Mouse (Mus musculus) kidney, embryonic 16.5 days (tissue): ENCODE results near the gene Med7. TPM values are rescaled to one million over a fixed set of nuclear protein-coding genes. Genes with fewer than 3 reads are reported as not detected.

Experiments used
- ATAC-seq: fragments of 200-750 bp; cut with Nextera tagmentation; 2 replicates; pipeline ENCODE4 v1.8.0; 2017; ENCODE audit warnings: moderate TSS enrichment; ENCODE audit not compliant: low FRiP score, low TSS enrichment
- H3K27ac ChIP-seq: fragments of 300-500 bp; sonication (generic); 2 replicates; pipeline ENCODE4 v1.5.1; 2014; ENCODE audit warnings: low read length
- H3K27me3 ChIP-seq: fragments of 300-500 bp; sonication (generic); 2 replicates; pipeline ENCODE4 v1.6.1; 2014; ENCODE audit warnings: low read length, control low read depth, mixed read lengths; ENCODE audit not compliant: insufficient read depth
- H3K36me3 ChIP-seq: fragments of 300-500 bp; sonication (generic); 2 replicates; pipeline ENCODE4 v1.6.1; 2014; ENCODE audit warnings: low read length, control low read depth, mixed read lengths; ENCODE audit not compliant: insufficient read depth
- H3K4me1 ChIP-seq: fragments of 300-500 bp; sonication (generic); 2 replicates; pipeline ENCODE4 v1.6.1; 2014; ENCODE audit warnings: low read length, control low read depth, mixed read lengths; ENCODE audit not compliant: insufficient read depth
- H3K4me2 ChIP-seq: fragments of 300-500 bp; sonication (generic); replicated peaks from 2 replicates; pipeline ENCODE4 v1.6.1; 2014; ENCODE audit warnings: low read depth, low read length
- H3K4me3 ChIP-seq: fragments of 300-500 bp; sonication (generic); 2 replicates; pipeline ENCODE4 v1.5.1; 2014; ENCODE audit warnings: mild to moderate bottlenecking, low read length
- H3K9ac ChIP-seq: fragments of 300-500 bp; sonication (generic); replicated peaks from 2 replicates; pipeline ENCODE4 v1.6.1; 2014; ENCODE audit warnings: low read length
- H3K9me3 ChIP-seq: fragments of 300-500 bp; sonication (generic); 2 replicates; pipeline ENCODE4 v1.6.1; 2016; ENCODE audit warnings: low read length, control low read depth
- WGBS: fragments of 180-500 bp; shearing (Covaris S2); extraction: QIAGEN DNeasy Blood & Tissue Kit; methylation state at CpG from one replicate; pipeline ENCODE4 v1.1.7; 2014; 5-methylcytosine and 5-hydroxymethylcytosine counted together
- polyA plus RNA-seq: library from polyadenylated mRNA; unstranded; fragments of >200 nt; fragmentation: Nextera tagmentation; extraction: Ambion mirVana; gene quantifications from 2 replicates; pipeline ENCODE4 v1.2.1, GENCODE M21; 2015

Med7 gene
- polyA plus RNA-seq, 1 experiment from 2014 or later = 76.7 TPM

DNA sequence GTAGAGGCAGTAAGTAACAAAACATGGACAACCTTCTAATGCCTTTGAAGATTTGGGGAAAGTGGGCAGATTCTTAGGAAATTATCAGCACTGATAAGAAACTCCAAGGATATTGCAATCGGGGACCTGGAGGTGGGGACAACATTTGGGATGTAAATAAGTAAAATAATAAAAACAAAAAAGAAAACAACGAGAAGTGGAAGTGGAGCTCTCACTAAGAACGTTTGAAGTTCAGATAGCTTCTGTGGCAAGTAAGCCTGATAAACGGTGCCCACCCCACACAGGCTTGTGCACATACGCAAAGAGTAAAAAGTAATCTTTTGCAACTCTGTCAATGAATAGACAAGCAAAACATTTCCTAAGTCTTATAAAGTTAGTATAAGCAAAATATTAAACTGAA, 7.3 kb downstream of the Med7 start:
- no peaks in the 10 kb centered on the region for H3K4me1 ChIP-seq
- WGBS = 89% methylated on average over 5 of the region's 5 CpGs
- no peak overlapping the region for H3K4me2 ChIP-seq
- H3K27ac ChIP-seq = no peak overlapping the region
- H3K9me3 ChIP-seq = no peaks in the 10 kb centered on the region
- no peaks in the 10 kb centered on the region for H3K27me3 ChIP-seq
- H3K4me3 ChIP-seq = no peak overlapping the region
- peaks cover 17% of the 10 kb centered on the region for H3K36me3 ChIP-seq
- no peak overlapping the region for H3K9ac ChIP-seq
- no peak for ATAC-seq

DNA sequence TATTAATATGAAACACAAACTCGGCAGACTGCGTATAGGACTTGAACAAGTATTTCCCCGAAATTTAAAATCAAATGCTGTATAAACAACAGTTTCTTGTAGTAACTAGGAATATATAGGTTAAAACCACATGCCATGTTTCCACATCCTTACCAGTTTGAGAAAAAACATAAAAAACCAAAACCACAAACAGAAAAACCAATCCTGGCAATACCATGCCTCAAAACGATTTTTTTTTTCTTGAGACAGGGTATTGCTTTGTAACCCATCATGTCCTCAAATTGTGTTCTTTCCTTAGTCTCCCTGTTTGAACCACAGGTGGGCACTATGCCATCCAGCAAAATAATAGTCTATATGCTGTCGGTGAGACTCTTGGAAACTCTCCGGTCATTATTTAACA, 9.4 kb downstream of the Med7 start:
- 0 out of 2 replicates have a peak, but pooled peaks cover 7% of the 10 kb centered on the region for H3K36me3 ChIP-seq
- 93% methylated on average over 6 of the region's 6 CpGs for WGBS
- no peaks in the 10 kb centered on the region for H3K9me3 ChIP-seq
- H3K4me2 ChIP-seq = no peak overlapping the region
- no peak overlapping the region for H3K4me3 ChIP-seq
- H3K27ac ChIP-seq = no peak overlapping the region
- ATAC-seq = no peak
- no peaks in the 10 kb centered on the region for H3K27me3 ChIP-seq
- no peaks in the 10 kb centered on the region for H3K4me1 ChIP-seq
- H3K9ac ChIP-seq = no peak overlapping the region

DNA sequence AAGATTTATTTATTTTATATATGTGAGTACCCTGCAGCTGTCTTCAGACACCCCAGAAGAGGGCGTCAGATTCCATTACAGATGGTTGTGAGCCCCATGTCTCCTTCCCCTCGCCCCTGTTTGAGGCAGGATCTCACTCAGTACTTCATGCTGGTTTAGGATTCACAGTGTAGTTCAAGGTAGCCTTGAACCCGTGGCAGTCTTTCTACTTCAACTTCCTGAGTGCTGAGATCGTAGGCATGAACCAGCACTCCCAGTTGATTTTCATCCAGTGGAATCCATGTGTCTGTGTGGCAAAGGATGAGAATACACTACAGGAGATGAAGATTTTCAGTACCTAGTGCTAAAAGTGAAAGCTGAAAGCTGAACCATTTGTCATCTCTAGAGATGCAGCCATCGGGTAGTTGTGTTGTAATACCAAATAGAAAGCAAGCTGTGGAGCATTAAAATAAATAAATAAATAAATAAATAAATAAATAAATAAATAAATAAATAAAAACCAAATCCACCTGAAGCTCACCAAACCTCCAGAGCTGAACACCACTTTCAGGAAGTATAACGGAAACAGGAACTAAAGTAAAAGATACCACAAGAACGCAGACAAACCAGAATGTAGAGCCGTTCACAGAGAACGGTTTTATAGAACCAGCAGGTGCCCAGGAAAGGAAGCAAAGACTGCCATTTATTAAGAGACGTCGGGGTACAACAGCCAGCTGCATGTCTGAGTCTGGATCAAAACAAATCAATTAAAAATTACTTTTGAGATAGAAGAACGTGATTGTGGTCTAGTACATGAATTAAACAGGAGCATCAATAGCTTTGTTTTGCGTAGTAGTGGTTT, 11.1 kb downstream of the Med7 start:
- H3K36me3 ChIP-seq = 0 out of 2 replicates have a peak, but pooled peaks cover 7% of the 10 kb centered on the region
- no peak overlapping the region for H3K4me3 ChIP-seq
- no peaks in the 10 kb centered on the region for H3K4me1 ChIP-seq
- H3K4me2 ChIP-seq = no peak overlapping the region
- H3K9me3 ChIP-seq = no peaks in the 10 kb centered on the region
- H3K9ac ChIP-seq = no peak overlapping the region
- H3K27ac ChIP-seq = no peak overlapping the region
- H3K27me3 ChIP-seq = no peaks in the 10 kb centered on the region
- 77% methylated on average over 13 of the region's 13 CpGs for WGBS
- no peak for ATAC-seq

DNA sequence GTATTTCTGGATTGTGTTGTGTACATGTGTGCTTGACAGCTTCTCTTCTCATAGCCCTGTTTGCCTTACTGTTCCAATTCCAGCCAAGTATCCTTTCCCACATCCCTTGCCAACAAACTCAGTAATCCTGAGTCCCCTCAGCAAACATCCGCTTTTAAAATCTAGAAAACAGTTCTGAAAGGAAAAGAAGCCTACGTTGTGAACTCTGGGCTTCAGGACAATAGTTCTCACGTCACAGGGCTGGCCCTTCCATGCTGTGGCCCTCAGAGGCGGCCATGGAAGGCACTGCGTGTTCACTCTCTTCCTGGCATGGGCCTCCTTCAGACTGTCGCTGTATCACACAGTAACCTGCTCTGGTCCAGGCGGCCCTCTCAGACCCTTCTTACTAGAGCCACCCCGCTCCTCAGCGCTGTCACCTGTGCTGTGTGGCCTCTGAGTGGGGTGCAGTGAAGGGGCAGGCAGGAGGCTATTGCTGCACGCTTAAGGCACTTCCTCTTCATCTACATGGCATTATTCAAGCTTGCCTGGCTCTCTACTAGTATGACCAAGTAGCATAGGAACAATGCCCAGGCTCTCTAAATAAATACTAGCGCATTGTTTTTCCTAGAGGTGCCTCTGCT, 12.8 kb downstream of the Med7 start:
- no peak overlapping the region for H3K4me3 ChIP-seq
- no peak for ATAC-seq
- H3K9me3 ChIP-seq = no peaks in the 10 kb centered on the region
- no peaks in the 10 kb centered on the region for H3K36me3 ChIP-seq
- WGBS = 79% methylated on average over 11 of the region's 11 CpGs
- H3K9ac ChIP-seq = no peak overlapping the region
- H3K27me3 ChIP-seq = no peaks in the 10 kb centered on the region
- H3K4me2 ChIP-seq = no peak overlapping the region
- H3K4me1 ChIP-seq = no peaks in the 10 kb centered on the region
- H3K27ac ChIP-seq = no peak overlapping the region

DNA sequence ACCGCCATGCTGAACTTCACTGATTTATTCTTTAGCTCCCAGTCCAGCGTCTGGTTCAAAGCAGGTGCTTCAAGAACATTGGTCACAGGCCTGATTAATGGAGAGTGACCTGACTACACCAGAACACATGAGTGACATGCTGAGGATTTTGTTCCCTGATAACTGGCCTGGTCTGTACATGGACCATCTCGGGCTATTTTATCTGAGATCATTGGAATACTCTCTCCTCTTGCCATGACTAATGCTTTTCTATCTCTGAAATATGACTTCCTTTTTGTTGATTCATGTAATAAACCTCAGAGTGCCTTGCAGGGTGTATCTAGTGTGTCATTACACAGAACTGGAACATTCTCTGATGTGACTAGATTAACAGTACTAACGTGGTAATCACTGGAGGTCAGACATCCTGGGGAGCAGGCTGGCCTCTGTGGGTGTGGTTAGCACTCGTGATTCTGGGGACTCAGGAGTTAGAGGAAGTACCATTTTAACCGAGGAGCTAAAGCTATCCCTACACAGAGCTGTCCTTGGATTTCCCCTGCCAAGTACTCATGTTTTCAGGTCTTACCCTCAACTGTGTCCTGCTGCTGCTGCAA, 17.8 kb downstream of the Med7 start, which contains the start of gene Havcr2:
TSS of gene Havcr2 (plus strand) at position 483 of the 593 bp plus-strand sequence.
- H3K9ac ChIP-seq = no peak within 1 kb of the TSS
- no peaks in the 10 kb centered on the region for H3K9me3 ChIP-seq
- H3K4me2 ChIP-seq = no peak within 1 kb of the TSS
- WGBS = 69% methylated on average over 6 of the region's 6 CpGs
- H3K27me3 ChIP-seq = no peaks in the 10 kb centered on the region
- no peak for ATAC-seq
- H3K4me3 ChIP-seq = no peak within 1 kb of the TSS
- H3K4me1 ChIP-seq = no peaks in the 10 kb centered on the region
- no peaks in the 10 kb centered on the region for H3K36me3 ChIP-seq
- no peak within 1 kb of the TSS for H3K27ac ChIP-seq

DNA sequence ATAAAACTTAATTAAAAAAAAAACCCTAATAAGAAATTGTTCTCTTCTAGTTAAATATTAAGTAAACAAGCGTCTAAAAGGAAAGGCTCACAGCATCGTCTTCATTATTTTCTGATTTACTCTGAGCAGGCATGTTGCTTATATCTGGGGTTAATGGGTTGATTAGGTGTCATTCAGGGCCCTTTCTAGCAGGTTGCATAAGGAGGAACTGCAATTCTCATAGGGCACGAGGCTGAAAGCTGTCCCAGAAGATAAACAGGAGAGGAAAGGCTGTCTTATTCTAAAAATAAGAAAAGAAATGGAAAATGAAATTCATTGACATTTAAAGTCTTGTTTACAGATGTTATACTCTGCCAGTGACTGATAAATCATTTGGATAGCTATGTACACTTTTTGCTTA, 23.2 kb downstream of the Med7 start:
- no peaks in the 10 kb centered on the region for H3K4me1 ChIP-seq
- no peak overlapping the region for H3K9ac ChIP-seq
- no peaks in the 10 kb centered on the region for H3K9me3 ChIP-seq
- H3K4me3 ChIP-seq = no peak overlapping the region
- H3K36me3 ChIP-seq = no peaks in the 10 kb centered on the region
- H3K27me3 ChIP-seq = no peaks in the 10 kb centered on the region
- H3K27ac ChIP-seq = no peak overlapping the region
- 68% methylated on average over 3 of the region's 3 CpGs for WGBS
- no peak overlapping the region for H3K4me2 ChIP-seq
- ATAC-seq = no peak

DNA sequence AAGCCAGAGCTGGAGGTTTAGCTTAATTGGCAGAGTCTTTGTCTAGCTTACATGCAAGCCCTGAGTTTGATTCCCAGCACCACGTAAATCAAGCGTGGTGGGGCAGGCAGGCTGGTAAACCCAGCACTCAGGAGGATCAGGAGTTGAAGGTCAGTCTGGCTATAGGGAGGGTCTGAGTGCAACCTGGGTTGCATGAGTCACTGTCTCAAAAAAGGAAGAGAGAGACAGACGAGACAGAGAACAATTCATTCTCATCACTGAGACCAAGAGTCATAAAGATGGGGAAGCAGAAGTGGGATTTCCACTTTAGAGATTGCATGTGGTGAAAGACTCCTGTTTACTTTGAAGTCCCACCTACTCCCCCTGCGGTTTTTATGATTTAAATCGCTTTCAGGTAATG, 24.6 kb downstream of the Med7 start:
- no peak overlapping the region for H3K27ac ChIP-seq
- H3K9ac ChIP-seq = no peak overlapping the region
- no peaks in the 10 kb centered on the region for H3K9me3 ChIP-seq
- 70% methylated on average over 5 of the region's 5 CpGs for WGBS
- no peak overlapping the region for H3K4me2 ChIP-seq
- H3K27me3 ChIP-seq = no peaks in the 10 kb centered on the region
- H3K4me1 ChIP-seq = no peaks in the 10 kb centered on the region
- no peaks in the 10 kb centered on the region for H3K36me3 ChIP-seq
- no peak overlapping the region for H3K4me3 ChIP-seq
- no peak for ATAC-seq

DNA sequence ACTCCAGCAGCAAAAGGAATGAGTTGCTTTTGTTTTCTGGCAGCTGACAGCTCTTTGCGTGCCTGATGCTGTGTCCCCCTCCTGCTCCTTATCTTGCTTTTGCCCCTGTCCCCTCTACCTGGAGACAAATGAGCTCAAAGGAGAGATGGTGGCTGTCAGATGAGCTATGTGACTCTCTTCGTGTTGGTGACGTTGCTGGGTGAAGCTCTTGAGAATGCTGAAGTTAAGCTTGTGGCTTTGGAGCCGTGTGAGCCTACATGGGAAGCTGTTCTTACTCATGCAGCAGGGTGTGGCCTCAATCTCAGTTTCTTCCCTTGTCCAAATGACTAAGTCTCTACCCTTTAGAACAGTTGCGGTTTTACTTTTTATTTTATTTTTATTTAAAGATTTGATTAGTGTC, 25.2 kb downstream of the Med7 start:
- no peak overlapping the region for H3K4me2 ChIP-seq
- no peaks in the 10 kb centered on the region for H3K36me3 ChIP-seq
- ATAC-seq = no peak
- 60% methylated on average over 5 of the region's 5 CpGs for WGBS
- H3K9me3 ChIP-seq = no peaks in the 10 kb centered on the region
- no peaks in the 10 kb centered on the region for H3K4me1 ChIP-seq
- no peak overlapping the region for H3K27ac ChIP-seq
- no peak overlapping the region for H3K4me3 ChIP-seq
- no peaks in the 10 kb centered on the region for H3K27me3 ChIP-seq
- H3K9ac ChIP-seq = no peak overlapping the region

DNA sequence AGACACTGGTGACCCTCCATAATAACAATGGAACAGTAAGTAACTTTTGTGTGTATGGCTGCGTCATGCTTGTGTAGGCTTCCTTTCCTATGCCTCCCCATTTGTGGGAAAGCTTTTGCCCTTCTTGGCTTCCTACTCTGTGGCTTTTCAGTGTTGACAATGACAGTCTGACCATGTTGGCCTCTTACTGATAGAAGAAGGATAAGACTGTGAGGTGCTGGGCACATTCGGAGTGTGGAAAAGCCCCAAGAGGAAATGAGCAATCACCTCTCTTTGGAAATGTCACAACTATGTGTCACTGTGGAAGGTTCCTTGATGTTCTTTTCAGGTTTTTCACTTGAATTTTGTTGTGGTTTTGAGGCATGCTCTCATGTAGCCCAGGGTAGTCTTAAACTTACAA, 30.2 kb downstream of the Med7 start:
- H3K4me3 ChIP-seq = no peak overlapping the region
- H3K4me1 ChIP-seq = no peaks in the 10 kb centered on the region
- H3K36me3 ChIP-seq = no peaks in the 10 kb centered on the region
- no peak overlapping the region for H3K9ac ChIP-seq
- no peaks in the 10 kb centered on the region for H3K9me3 ChIP-seq
- no peak overlapping the region for H3K27ac ChIP-seq
- H3K27me3 ChIP-seq = no peaks in the 10 kb centered on the region
- ATAC-seq = no peak
- no peak overlapping the region for H3K4me2 ChIP-seq
- WGBS = 82% methylated on average over 2 of the region's 2 CpGs

DNA sequence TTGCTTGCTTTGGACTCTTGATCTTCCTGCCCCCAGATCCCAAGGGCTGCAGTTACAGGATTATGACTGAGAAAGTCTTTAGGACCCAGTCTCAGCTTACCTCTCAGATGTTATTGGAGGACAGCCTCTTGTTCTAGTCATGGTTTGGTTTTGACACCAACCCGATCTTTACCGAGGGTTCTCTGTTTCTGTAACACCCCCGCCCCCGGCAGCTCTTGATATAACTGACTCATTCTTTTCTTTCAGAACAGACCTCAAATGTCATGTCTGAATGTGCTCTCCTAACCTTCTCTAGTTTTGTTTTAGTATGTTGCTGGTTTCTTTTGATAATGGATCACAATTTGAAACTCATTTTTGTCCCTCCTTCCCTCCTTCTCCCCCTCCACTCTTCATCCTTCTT, 37.5 kb downstream of the Med7 start:
- no peak overlapping the region for H3K4me2 ChIP-seq
- no peak for ATAC-seq
- no peak overlapping the region for H3K9ac ChIP-seq
- 74% methylated on average over 4 of the region's 4 CpGs for WGBS
- H3K4me1 ChIP-seq = no peaks in the 10 kb centered on the region
- no peak overlapping the region for H3K4me3 ChIP-seq
- no peaks in the 10 kb centered on the region for H3K27me3 ChIP-seq
- H3K9me3 ChIP-seq = no peaks in the 10 kb centered on the region
- H3K36me3 ChIP-seq = no peaks in the 10 kb centered on the region
- no peak overlapping the region for H3K27ac ChIP-seq
